Comparison of ENCODE assay signal across 7 mouse cellular contexts in the genomic region with DNA sequence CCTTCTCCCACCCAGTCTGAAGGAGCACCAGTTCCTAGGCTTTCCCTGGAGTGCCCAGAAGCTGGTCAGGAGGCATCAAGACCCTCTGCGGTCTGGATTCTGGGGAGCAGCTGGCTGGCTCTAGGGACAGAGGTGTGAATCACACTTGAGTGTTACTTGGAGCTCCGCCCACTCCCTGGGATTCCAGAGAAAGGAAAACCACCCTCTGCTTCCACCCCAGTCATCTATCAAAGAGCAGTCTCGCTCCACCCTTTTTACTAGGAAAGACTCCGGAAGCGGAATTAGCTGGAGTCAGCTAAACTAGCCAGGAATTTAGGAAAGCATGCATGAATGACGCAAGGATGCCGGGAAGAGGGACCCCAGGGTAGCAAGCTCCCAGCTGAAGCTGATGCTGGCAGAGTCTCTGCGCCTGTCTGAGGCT. TPM values are rescaled to one million over a fixed set of nuclear protein-coding genes. Genes with fewer than 3 reads are reported as not detected.
A peak's percentile ranks its signal among the peaks of the same experiment; 100 is the strongest.
DNase-seq lines count a peak whose midpoint lies in the region; ATAC-seq and TF ChIP-seq lines count a peak whose summit lies in the region.

No protein-coding gene starts in this region.

- CTCF ChIA-PET in Patski (lab: Charles Lee): interaction anchor here (1.0 to 1.4 kb wide), 2 partner anchors 22 to 49 kb away, joined by 4 to 5 read pairs; no protein-coding TSS in a partner anchor

- peak; percentile 77 for ATAC-seq in Patski
- 0 out of 2 replicates have a peak, but pooled peaks have one; percentile 22 for ATAC-seq in heart, embryonic 15.5 days (replicated peaks; ENCODE audit: insufficient number of reproducible peaks, insufficient read depth, low FRiP score, low read depth)
- ATAC-seq in limb, embryonic 11.5 days (ENCODE audit: insufficient number of reproducible peaks, low FRiP score, low TSS enrichment, low read depth): no peak
- no peak for ATAC-seq in neural tube, embryonic 12.5 days (ENCODE audit: low FRiP score, low read depth)

- in situ Hi-C loops in Patski (cut with MboI; ENCODE audit: low pct_unique_long_range_greater_than_20kb): no loop called here

- no peak overlapping the region for H3K4me3 ChIP-seq in heart, embryonic 15.5 days
- no peak overlapping the region for H3K4me3 ChIP-seq in limb, embryonic 11.5 days (ENCODE audit: low read depth, low read length)
- no peak overlapping the region for H3K4me3 ChIP-seq in neural tube, embryonic 12.5 days

- H3K9ac ChIP-seq in heart, embryonic 15.5 days: no peak overlapping the region
- H3K9ac ChIP-seq in limb, embryonic 11.5 days (ENCODE audit: low read length): no peak overlapping the region
- no peak overlapping the region for H3K9ac ChIP-seq in neural tube, embryonic 12.5 days

- H3K9me3 ChIP-seq in heart, embryonic 15.5 days (replicated peaks): no peaks in the 10 kb centered on the region
- no peaks in the 10 kb centered on the region for H3K9me3 ChIP-seq in limb, embryonic 11.5 days (ENCODE audit: control insufficient read depth, low read length)
- H3K9me3 ChIP-seq in neural tube, embryonic 12.5 days: no peaks in the 10 kb centered on the region

- TF ChIP-seq CTCF in Patski (IDR thresholded peaks at IDR 0.05): no peak

- DNase-seq in Patski (ENCODE audit: low read depth, low spot score): peak; percentile 37
- peak; percentile 56 for DNase-seq in embryo, embryonic 10.5 days (ENCODE audit: low spot score)
- peak; percentile 37 for DNase-seq in limb, embryonic 11.5 days (ENCODE audit: low spot score)
- DNase-seq in cerebellum, adult 11-12 months: no peak
- DNase-seq in layer of hippocampus, adult 18-20 months (ENCODE audit: low spot score in 2 of 2): no peak

- 4% methylated on average over 8 of the region's 8 CpGs for WGBS in heart, embryonic 15.5 days
- 4% methylated on average over 8 of the region's 8 CpGs for WGBS in limb, embryonic 11.5 days
- 14% methylated on average over 8 of the region's 8 CpGs for WGBS in neural tube, embryonic 12.5 days

- peak overlapping the region; percentile 41; the same call in 1 of the 2 replicates for H3K4me2 ChIP-seq in heart, embryonic 15.5 days
- peak overlapping the region; percentile 20; the same call in 1 of the 2 replicates for H3K4me2 ChIP-seq in limb, embryonic 11.5 days (ENCODE audit: low read depth, severe bottlenecking)
- peak overlapping the region; percentile 42 for H3K4me2 ChIP-seq in neural tube, embryonic 12.5 days (replicated peaks)

- peaks cover 8% of the 10 kb centered on the region for H3K4me1 ChIP-seq in heart, embryonic 15.5 days (replicated peaks)
- no peaks in the 10 kb centered on the region for H3K4me1 ChIP-seq in limb, embryonic 11.5 days (ENCODE audit: control insufficient read depth, insufficient read depth, low read length)
- no peaks in the 10 kb centered on the region for H3K4me1 ChIP-seq in neural tube, embryonic 12.5 days

- peaks cover 7% of the 10 kb centered on the region for H3K27me3 ChIP-seq in Patski
- H3K27me3 ChIP-seq in heart, embryonic 15.5 days: peaks cover 30% of the 10 kb centered on the region
- no peaks in the 10 kb centered on the region for H3K27me3 ChIP-seq in limb, embryonic 11.5 days (ENCODE audit: control insufficient read depth, insufficient read depth, low read length)
- 0 out of 2 replicates have a peak, but pooled peaks cover 3% of the 10 kb centered on the region for H3K27me3 ChIP-seq in neural tube, embryonic 12.5 days (replicated peaks)

- no peak overlapping the region for H3K27ac ChIP-seq in heart, embryonic 15.5 days
- H3K27ac ChIP-seq in limb, embryonic 11.5 days (replicated peaks; ENCODE audit: low read depth, low read length): no peak overlapping the region
- H3K27ac ChIP-seq in neural tube, embryonic 12.5 days: no peak overlapping the region

- POLR2A ChIA-PET in Patski (lab: Charles Lee): interaction anchor here (0.6 to 1.5 kb wide), 4 partner anchors 15 to 314 kb away, joined by 3 to 5 read pairs (median 4); no protein-coding TSS in a partner anchor

- no peaks in the 10 kb centered on the region for H3K36me3 ChIP-seq in heart, embryonic 15.5 days
- no peaks in the 10 kb centered on the region for H3K36me3 ChIP-seq in limb, embryonic 11.5 days (ENCODE audit: control insufficient read depth, insufficient read depth, low read length)
- no peaks in the 10 kb centered on the region for H3K36me3 ChIP-seq in neural tube, embryonic 12.5 days

RNA-seq across cellular contexts. Expression of a gene that starts 18.9 kb away (rescaled TPM):
- 0.08 TPM for polyA plus RNA-seq in Patski (2021)
- polyA plus RNA-seq in heart, embryonic 15.5 days (2015; fragmentation: Nextera tagmentation; extraction: Ambion mirVana): 0.14 and 0.39 TPM in 2 replicates
- 0.41 TPM in 1 of 2 replicates, not detected in the other for polyA plus RNA-seq in limb, embryonic 11.5 days (2014; fragmentation: Nextera tagmentation; extraction: Ambion mirVana)
- polyA plus RNA-seq in neural tube, embryonic 12.5 days (2016; fragmentation: Nextera tagmentation; extraction: Ambion mirVana): 0.41 and 0.55 TPM in 2 replicates
- total RNA-seq in layer of hippocampus, adult 18-20 months (2021): under 1 TPM; 0.13 to 0.17 TPM

Comparison
In these comparisons a context has a peak if more than half of its experiments do, and no peak if none do; other contexts are left out.
1. ATAC-seq: peak in Patski (single experiment) and heart, embryonic 15.5 days (single experiment); none in limb, embryonic 11.5 days (single experiment) and neural tube, embryonic 12.5 days (single experiment).
2. DNase-seq: peak in Patski (single experiment), embryo, embryonic 10.5 days (single experiment) and limb, embryonic 11.5 days (single experiment); none in cerebellum, adult 11-12 months (single experiment) and layer of hippocampus, adult 18-20 months (0 of 2).
3. Peak in every context shown above with its lines, with median percentiles within 50 percentile points of each other: H3K4me2 ChIP-seq.